Mouse (Mus musculus): ENCODE measurements at regions not wholly inside any gene's neighbourhood (a gene's known extent, or its start where the extent isn't known, plus 50 kb on each side); places are given as distances from the start of the nearest gene placed in this dataset.

DNA sequence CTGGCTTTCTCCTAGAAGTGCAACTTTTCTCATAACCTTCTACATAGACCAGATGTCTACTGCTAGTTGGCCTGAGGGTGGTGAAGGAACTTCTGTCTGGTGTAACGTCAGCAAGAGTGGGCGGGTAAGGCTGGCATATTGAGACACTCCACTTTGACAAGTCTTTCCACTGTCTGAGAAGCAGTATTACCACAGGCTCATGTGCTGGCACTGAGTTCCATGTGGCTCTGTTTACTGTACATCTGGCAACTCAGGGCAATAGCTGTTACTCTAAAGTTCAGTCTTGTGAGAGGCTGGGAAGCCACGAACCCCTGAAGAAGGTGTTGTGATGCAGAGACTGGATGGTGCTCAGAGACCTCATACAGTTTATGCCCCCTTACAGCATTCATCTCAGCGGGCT is 230.7 kb upstream of the Tbx18 start:
- no peaks in the 10 kb centered on the region for H3K27me3 ChIP-seq (replicated peaks)
- no peak overlapping the region for H3K9ac ChIP-seq
- no peak for ATAC-seq (ENCODE audit: extremely low read depth, insufficient number of reproducible peaks, low FRiP score, low TSS enrichment)
- no peaks in the 10 kb centered on the region for H3K4me1 ChIP-seq
- 86% methylated on average over 4 of the region's 4 CpGs for WGBS
- no peak overlapping the region for H3K27ac ChIP-seq (replicated peaks)
- H3K4me3 ChIP-seq: no peak overlapping the region
- no peak overlapping the region for H3K4me2 ChIP-seq
- no peaks in the 10 kb centered on the region for H3K9me3 ChIP-seq
- no peaks in the 10 kb centered on the region for H3K36me3 ChIP-seq

DNA sequence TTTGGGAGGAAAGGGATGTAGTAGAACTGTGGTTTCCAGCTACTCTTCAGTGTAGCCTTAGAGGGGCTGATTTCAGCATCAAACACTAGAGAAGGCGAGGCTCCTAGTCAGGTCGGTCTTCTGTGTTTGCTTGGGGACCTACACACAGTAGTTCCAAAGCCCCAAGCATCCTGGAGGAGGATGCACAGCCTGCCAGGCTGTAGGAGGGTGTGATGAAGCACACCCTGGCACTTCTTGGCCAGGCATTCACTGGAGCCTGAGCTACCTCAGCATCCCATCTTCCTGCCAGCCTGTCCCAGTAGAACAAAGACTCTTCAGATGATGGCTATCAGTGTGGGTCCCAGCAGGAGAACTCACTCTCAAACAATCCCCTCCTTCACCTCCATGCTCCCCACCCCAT is 233.4 kb upstream of the Tbx18 start:
- no peak for ATAC-seq (ENCODE audit: extremely low read depth, insufficient number of reproducible peaks, low FRiP score, low TSS enrichment)
- no peaks in the 10 kb centered on the region for H3K27me3 ChIP-seq (replicated peaks)
- no peak overlapping the region for H3K27ac ChIP-seq (replicated peaks)
- H3K4me3 ChIP-seq: no peak overlapping the region
- H3K4me2 ChIP-seq: no peak overlapping the region
- H3K36me3 ChIP-seq: no peaks in the 10 kb centered on the region
- 69% methylated on average over 2 of the region's 2 CpGs for WGBS
- no peaks in the 10 kb centered on the region for H3K4me1 ChIP-seq
- no peak overlapping the region for H3K9ac ChIP-seq
- no peaks in the 10 kb centered on the region for H3K9me3 ChIP-seq

DNA sequence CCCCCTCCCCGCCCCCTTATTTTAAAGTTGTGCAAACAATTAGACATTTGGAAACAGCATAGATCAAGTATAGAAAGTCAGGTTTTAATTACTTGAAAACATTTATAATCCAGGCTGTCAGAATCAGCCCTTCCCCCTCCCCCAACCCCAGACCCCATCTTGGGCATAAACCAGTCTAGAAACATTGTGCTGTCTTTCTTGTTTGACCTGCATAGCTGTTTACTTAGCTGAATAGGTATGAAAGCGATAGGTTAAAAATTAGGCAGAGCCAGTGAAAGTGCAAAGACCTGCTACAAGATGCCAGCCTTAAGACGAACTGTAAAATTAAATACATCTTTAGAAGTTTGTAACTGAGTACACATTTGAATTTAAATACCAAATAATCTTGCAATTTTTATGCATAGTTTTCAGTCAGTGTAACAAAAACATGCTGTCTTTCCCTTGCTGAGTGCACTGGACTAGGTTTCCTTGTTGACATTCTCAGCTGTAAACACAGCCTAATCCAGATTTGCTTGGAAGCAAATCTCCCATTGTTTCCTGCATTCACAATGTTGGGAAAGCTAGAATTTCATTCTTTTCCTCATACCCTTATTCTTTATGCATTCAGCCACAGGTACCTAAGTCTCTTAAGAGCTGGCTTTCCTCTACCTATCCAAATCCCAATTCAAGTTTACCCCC is 234.2 kb upstream of the Tbx18 start:
- Histone ChIP-seq H3K4me2 (no peak overlapping the region), H3K27me3 (replicated peaks) (no peaks in the 10 kb centered on the region), H3K9me3 (no peaks in the 10 kb centered on the region), H3K36me3 (no peaks in the 10 kb centered on the region), H3K9ac (no peak overlapping the region), H3K4me3 (no peak overlapping the region), H3K27ac (replicated peaks) (no peak overlapping the region), H3K4me1 (no peaks in the 10 kb centered on the region)
- WGBS: 72% methylated on average over 3 of the region's 3 CpGs
- no peak for ATAC-seq (ENCODE audit: extremely low read depth, insufficient number of reproducible peaks, low FRiP score, low TSS enrichment)

DNA sequence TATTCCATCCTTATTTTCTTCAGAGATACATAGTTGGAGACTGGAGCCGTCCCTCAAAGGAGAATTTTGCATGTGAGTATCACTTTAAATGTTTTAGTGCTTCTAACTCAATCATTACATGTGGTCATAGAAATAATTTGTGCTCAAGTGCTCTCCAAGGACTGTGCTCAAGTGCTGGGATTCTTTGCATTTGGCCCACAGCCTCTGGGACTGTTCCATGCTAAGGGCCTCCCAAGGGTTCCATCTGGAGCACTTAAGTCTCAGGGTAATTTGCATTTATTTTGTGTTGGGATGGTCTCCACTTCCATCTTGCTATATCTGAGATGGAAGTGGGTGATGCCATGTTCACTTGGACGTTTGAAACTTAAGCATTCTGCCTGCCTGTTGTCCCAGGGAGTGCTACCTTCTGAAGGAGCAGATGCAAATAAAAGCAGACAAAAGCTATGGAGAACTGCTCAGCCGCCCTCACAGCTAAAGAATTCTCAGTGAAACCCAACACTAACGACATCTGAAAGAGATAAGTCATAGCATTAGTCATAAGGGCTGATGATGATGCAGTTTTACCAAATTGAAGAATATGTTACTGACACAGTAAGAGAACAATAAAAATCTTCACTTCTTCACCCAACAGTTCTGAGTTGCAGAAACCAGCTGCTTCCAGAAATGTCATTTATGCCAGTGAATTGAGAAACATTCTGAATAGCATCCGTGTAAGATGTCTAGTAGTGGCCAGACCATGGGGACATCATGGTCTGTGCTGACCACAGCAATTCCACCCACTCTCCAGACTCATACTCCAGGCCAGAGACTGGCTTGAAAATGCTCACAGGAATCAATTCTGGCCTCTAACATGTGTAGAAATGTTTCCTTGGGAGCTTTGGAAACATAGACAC is 237.4 kb upstream of the Tbx18 start:
- no peak overlapping the region for H3K4me2 ChIP-seq
- H3K9ac ChIP-seq: no peak overlapping the region
- no peak overlapping the region for H3K27ac ChIP-seq (replicated peaks)
- no peak for ATAC-seq (ENCODE audit: extremely low read depth, insufficient number of reproducible peaks, low FRiP score, low TSS enrichment)
- H3K36me3 ChIP-seq: no peaks in the 10 kb centered on the region
- H3K4me3 ChIP-seq: no peak overlapping the region
- 48% methylated on average over 5 of the region's 5 CpGs for WGBS
- no peaks in the 10 kb centered on the region for H3K4me1 ChIP-seq
- no peaks in the 10 kb centered on the region for H3K27me3 ChIP-seq (replicated peaks)
- no peaks in the 10 kb centered on the region for H3K9me3 ChIP-seq

DNA sequence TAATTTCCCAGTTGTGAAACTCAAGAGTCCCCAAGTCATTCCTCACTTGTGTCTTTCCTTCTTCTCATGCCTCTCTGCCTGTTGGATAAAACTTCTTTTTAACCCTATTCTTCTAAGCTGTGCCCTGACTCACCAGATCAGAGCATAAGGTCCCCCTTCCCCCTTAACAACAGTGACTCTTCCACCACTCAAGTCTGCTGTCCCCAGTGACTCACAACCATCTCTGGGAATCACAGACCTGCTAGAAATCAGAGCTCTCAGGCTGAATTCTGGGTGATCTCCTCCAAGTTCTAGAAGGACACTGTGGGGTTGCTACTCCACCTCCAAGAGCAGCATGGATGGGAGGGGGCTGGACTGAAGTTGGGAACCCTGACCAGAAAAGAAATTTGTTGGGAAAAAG is 239.5 kb upstream of the Tbx18 start:
- H3K36me3 ChIP-seq: no peaks in the 10 kb centered on the region
- H3K4me2 ChIP-seq: no peak overlapping the region
- H3K9me3 ChIP-seq: no peaks in the 10 kb centered on the region
- H3K4me3 ChIP-seq: no peak overlapping the region
- H3K9ac ChIP-seq: no peak overlapping the region
- no peak overlapping the region for H3K27ac ChIP-seq (replicated peaks)
- no peak for ATAC-seq (ENCODE audit: extremely low read depth, insufficient number of reproducible peaks, low FRiP score, low TSS enrichment)
- H3K4me1 ChIP-seq: no peaks in the 10 kb centered on the region
- H3K27me3 ChIP-seq (replicated peaks): no peaks in the 10 kb centered on the region

DNA sequence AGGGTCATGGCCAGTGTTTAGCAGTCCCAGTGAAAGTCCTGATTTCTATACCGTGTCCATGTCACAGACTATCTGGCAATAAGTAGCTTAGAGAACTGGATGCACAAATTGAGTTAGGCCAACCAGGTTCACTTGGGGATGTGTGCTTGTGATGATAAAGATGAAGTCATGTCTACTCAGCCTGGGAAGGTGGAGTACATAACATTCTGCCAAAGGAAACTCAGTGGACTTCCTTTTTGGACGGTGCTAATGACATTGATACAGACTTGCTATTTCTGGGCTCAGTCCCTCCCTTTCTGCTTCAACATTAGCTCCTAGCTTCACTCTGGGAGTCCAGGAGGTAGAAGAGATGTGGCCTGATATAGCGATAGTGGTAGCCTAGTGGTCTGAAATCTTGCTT is 240.7 kb upstream of the Tbx18 start:
- ATAC-seq (ENCODE audit: extremely low read depth, insufficient number of reproducible peaks, low FRiP score, low TSS enrichment): no peak
- Histone ChIP-seq H3K9ac (no peak overlapping the region), H3K4me1 (no peaks in the 10 kb centered on the region), H3K4me2 (no peak overlapping the region), H3K27me3 (replicated peaks) (no peaks in the 10 kb centered on the region), H3K36me3 (no peaks in the 10 kb centered on the region), H3K4me3 (no peak overlapping the region), H3K9me3 (no peaks in the 10 kb centered on the region), H3K27ac (replicated peaks) (no peak overlapping the region)
- WGBS: 72% methylated on average over 3 of the region's 3 CpGs

DNA sequence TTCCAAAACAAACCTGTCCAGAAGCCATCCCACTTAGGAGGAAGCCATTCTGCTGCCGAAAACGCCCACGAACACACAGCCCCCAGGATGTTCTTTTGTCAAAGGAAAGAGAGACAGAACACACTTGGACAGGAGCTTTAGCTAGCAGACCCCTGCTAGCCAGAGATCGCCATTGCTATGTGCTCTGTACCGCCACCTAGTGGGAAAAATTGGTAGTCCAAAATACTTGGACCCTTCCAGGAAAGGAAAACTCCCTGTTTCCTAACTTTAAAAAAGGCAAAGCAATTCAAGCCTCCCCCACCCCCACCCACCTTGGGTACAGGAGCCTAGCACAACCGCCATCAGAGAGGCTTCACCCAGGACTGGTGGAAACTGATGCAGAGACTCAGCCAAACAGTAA is 242.5 kb upstream of the Tbx18 start:
- no peak overlapping the region for H3K4me3 ChIP-seq
- H3K4me1 ChIP-seq: no peaks in the 10 kb centered on the region
- H3K27ac ChIP-seq (replicated peaks): no peak overlapping the region
- no peaks in the 10 kb centered on the region for H3K36me3 ChIP-seq
- 39% methylated on average over 6 of the region's 6 CpGs for WGBS
- no peak overlapping the region for H3K9ac ChIP-seq
- no peak for ATAC-seq (ENCODE audit: extremely low read depth, insufficient number of reproducible peaks, low FRiP score, low TSS enrichment)
- no peaks in the 10 kb centered on the region for H3K9me3 ChIP-seq
- H3K27me3 ChIP-seq (replicated peaks): no peaks in the 10 kb centered on the region
- no peak overlapping the region for H3K4me2 ChIP-seq

DNA sequence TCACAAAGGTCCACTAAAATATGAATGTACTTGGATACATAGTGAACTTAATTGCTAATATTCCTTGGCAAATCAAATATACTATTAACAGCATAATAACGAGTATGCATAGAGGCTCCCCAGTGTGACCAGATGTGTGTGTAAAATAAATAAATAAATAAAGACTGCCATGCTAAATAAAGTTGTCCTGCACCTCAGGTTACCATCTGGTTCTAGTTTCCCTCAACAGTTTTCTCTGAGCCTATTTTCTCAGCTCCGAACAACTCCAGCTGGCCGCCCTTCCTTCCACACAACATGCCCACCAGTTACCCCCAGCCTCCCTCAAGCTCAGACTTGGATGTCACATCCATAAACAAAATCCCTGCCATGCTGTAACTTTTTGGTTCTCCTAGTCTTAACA is 253.8 kb upstream of the Tbx18 start:
- H3K4me3 ChIP-seq: no peak overlapping the region
- H3K36me3 ChIP-seq: no peaks in the 10 kb centered on the region
- H3K27me3 ChIP-seq (replicated peaks): no peaks in the 10 kb centered on the region
- 83% methylated on average over 3 of the region's 3 CpGs for WGBS
- H3K9ac ChIP-seq: no peak overlapping the region
- H3K27ac ChIP-seq (replicated peaks): no peak overlapping the region
- no peak overlapping the region for H3K4me2 ChIP-seq
- no peaks in the 10 kb centered on the region for H3K4me1 ChIP-seq
- 0 out of 2 replicates have a peak, but pooled peaks cover 4% of the 10 kb centered on the region for H3K9me3 ChIP-seq
- no peak for ATAC-seq (ENCODE audit: extremely low read depth, insufficient number of reproducible peaks, low FRiP score, low TSS enrichment)

DNA sequence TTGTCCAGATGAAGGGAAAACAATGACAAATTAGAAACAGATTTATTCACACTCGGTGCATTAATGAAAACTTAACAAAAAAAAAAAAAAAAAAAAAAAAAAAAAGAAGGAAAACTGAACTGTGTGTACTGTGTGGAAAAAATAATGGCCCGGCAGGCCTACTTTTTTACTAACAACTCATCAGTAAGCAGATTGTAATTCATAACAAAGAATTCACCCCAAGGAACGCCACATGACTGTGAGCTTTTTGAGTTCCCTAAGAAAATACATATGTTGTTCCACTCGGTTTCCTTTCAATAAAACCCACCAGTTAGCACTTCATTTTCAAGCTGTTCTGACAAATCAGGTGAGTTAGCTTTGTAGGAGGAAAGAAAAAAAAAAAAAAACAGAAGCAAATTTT is 254.4 kb upstream of the Tbx18 start:
- 63% methylated on average over 4 of the region's 4 CpGs for WGBS
- Histone ChIP-seq H3K36me3 (no peaks in the 10 kb centered on the region), H3K27ac (replicated peaks) (no peak overlapping the region), H3K27me3 (replicated peaks) (no peaks in the 10 kb centered on the region), H3K9ac (no peak overlapping the region), H3K4me2 (no peak overlapping the region), H3K4me1 (no peaks in the 10 kb centered on the region), H3K4me3 (no peak overlapping the region), H3K9me3 (0 out of 2 replicates have a peak, but pooled peaks cover 4% of the 10 kb centered on the region)
- no peak for ATAC-seq (ENCODE audit: extremely low read depth, insufficient number of reproducible peaks, low FRiP score, low TSS enrichment)

DNA sequence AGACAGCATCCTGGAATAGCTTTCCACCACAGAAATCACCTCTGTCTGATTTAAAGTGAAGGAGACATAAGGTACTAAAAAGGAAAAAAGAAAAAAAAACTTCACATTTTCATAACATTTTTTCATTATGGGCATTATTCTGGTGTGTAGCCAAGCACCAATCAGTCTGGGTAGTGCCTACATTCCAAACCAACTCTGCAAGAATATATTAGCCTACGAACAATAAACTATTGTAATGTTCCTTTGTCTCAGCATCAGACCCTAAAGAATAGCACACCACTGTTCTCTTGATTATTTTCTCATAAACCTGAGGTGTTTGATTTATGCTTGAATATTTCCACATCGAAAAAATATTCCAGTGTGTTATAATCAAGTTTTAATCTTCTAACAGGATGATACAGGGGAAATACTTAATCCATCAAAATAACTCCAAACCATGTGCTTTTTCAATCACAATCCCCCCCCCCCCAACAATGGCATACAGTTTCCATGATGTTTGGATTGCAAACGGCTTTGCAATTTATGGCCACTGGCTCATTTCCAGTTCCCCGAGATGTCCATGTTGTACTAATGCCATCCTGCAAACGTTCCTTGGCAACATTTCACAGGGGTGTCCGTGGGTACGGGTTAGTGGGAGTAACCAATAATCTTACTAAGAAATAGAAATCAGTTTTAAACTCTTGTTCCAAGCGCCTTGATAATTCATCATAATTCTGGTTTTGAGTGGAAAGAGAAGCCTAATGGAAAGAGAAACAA is 275.1 kb upstream of the Tbx18 start:
- no peak overlapping the region for H3K9ac ChIP-seq
- no peak overlapping the region for H3K4me2 ChIP-seq
- H3K4me3 ChIP-seq: no peak overlapping the region
- peaks cover 4% of the 10 kb centered on the region; the same call in 1 of the 2 replicates for H3K9me3 ChIP-seq
- no peak for ATAC-seq (ENCODE audit: extremely low read depth, insufficient number of reproducible peaks, low FRiP score, low TSS enrichment)
- no peaks in the 10 kb centered on the region for H3K36me3 ChIP-seq
- no peaks in the 10 kb centered on the region for H3K27me3 ChIP-seq (replicated peaks)
- H3K4me1 ChIP-seq: no peaks in the 10 kb centered on the region
- 74% methylated on average over 8 of the region's 8 CpGs for WGBS
- no peak overlapping the region for H3K27ac ChIP-seq (replicated peaks)

DNA sequence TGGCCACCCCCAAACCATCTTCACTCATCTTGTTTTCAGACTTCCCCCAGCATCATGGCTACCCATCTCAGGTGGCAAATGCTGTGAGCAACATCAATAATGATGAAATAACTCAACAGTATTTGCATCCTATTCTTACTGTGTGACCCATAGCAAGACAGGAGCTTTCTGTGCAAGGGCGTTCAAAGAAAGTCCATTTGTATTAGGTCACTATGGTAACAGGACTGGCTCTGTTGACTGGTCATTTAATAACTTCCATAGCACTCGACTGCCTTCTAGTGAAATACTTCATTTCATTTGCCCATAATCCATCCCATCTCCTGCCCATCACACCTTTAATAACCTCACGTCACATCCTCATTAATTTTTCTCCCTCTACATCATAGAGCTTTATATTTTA is 292.7 kb upstream of the Tbx18 start:
- no peaks in the 10 kb centered on the region for H3K27me3 ChIP-seq (replicated peaks)
- H3K4me2 ChIP-seq: no peak overlapping the region
- 72% methylated on average over 3 of the region's 3 CpGs for WGBS

More for the DNA sequence above, 292.7 kb upstream of the Tbx18 start:
- Histone ChIP-seq H3K9ac (no peak overlapping the region), H3K4me3 (no peak overlapping the region), H3K4me1 (no peaks in the 10 kb centered on the region), H3K27ac (replicated peaks) (no peak overlapping the region), H3K9me3 (no peaks in the 10 kb centered on the region), H3K36me3 (no peaks in the 10 kb centered on the region)
- ATAC-seq (ENCODE audit: extremely low read depth, insufficient number of reproducible peaks, low FRiP score, low TSS enrichment): no peak

All from heart, embryonic 13.5 days (tissue).